Mouse (Mus musculus) spleen, adult 2 months (tissue): ENCODE data around the gene Nfia. TPM values are rescaled to one million over a fixed set of nuclear protein-coding genes. Genes with fewer than 3 reads are reported as not detected.
A peak's percentile ranks its signal among the peaks of the same experiment; 100 is the strongest.

Experiments
- DNase-seq, 2 experiments: peaks; one replicate each; pipeline versions ENCODE4 v3.0.0 to v3.0.0-alpha.2; 2012 to 2021; ENCODE audit warnings: low spot score in 2 of 2, low read depth in 1 of 2
- H3K27ac ChIP-seq: fragments of 200-500 bp; 2 replicates; pipeline ENCODE4 v1.5.1; 2012; ENCODE audit warnings: low read length, inconsistent platforms; ENCODE audit not compliant: insufficient read depth
- H3K27me3 ChIP-seq: fragments of 200-500 bp; 2 replicates; pipeline ENCODE4 v1.6.1; 2012; ENCODE audit warnings: mild to moderate bottlenecking, moderate library complexity, low read length, inconsistent platforms; ENCODE audit not compliant: control insufficient read depth, insufficient read depth
- H3K36me3 ChIP-seq: fragments of 200-500 bp; 2 replicates; pipeline ENCODE4 v1.6.1; 2012; ENCODE audit warnings: mild to moderate bottlenecking, low read length, inconsistent platforms; ENCODE audit not compliant: control insufficient read depth, insufficient read depth
- H3K4me1 ChIP-seq: fragments of 200-500 bp; 2 replicates; pipeline ENCODE4 v1.6.1; 2011; ENCODE audit warnings: inconsistent platforms; ENCODE audit not compliant: control insufficient read depth, insufficient read depth, insufficient read length
- H3K4me3 ChIP-seq: fragments of 200-500 bp; 2 replicates; pipeline ENCODE4 v1.5.1; 2011; ENCODE audit warnings: mild to moderate bottlenecking, inconsistent platforms; ENCODE audit not compliant: insufficient read depth, insufficient read length; ENCODE audit errors: extremely low read depth
- CTCF ChIP-seq: fragments of 200-500 bp; IDR thresholded peaks from 2 replicates; pipeline ENCODE4 v1.5.1; 2011; ENCODE audit warnings: mild to moderate bottlenecking, inconsistent platforms; ENCODE audit not compliant: insufficient read depth, insufficient read length, insufficient replicate concordance; ENCODE audit errors: extremely low read depth
- POLR2A ChIP-seq: fragments of 200-500 bp; IDR thresholded peaks from 2 replicates; pipeline ENCODE4 v1.6.1; 2011; ENCODE audit warnings: low read depth, low read length, inconsistent platforms
- WGBS: fragments of 180-500 bp; shearing (Covaris S2); methylation state at CpG from one replicate; pipeline ENCODE4 v1.1.7; 2018; 5-methylcytosine and 5-hydroxymethylcytosine counted together
- polyA plus RNA-seq: library from polyadenylated mRNA; depleted of rRNA; stranded (reverse); fragments of >200 nt; gene quantifications from 2 replicates; pipeline ENCODE4 v1.2.3, GENCODE M21; 2012

The Nfia gene
- polyA plus RNA-seq, 1 experiment: 10.3 TPM

DNA sequence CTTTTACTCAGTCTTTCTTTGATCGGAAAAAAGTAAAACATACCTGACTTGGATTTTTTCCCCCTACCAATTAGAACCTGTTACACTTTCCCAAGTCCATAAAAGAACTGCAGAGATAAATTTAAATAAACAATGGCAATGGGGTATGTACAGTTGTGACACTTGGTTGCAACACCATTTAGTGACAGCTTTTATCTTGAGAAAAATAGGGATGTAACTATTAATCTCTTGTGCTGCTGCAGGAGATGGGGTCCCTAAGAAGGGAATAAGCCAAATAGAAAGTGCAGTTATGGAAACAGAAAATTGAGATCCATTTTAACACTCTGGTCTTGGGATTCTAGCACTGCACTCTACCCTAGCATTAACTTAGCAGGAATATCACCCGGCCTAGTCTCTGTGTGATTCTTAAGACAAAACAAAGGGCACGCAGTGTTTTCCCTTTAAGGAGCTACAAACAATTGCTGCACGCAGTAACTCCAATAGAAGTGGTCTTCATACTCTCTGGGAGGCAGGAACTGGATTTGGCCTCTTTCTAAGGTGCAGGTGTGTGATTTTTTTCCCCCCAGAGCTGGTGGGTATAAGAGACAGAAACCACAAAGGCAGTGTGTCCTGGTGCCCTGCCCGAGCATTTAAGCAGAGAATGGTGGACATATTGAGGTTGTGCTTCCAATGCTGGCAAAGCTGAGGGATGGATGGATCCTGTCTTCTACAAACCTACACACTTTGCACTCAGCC, 20.1 kb upstream of the Nfia start:
- Histone ChIP-seq H3K27me3 (no peaks in the 10 kb centered on the region), H3K27ac (no peak overlapping the region), H3K4me1 (no peaks in the 10 kb centered on the region), H3K36me3 (no peaks in the 10 kb centered on the region), H3K4me3 (peak overlapping the region; percentile 59; the same call in 1 of the 2 replicates)
- 47% methylated on average over 5 of the region's 5 CpGs for WGBS
- TF ChIP-seq CTCF: no peak
- TF ChIP-seq POLR2A: no peak
- no peak for DNase-seq

DNA sequence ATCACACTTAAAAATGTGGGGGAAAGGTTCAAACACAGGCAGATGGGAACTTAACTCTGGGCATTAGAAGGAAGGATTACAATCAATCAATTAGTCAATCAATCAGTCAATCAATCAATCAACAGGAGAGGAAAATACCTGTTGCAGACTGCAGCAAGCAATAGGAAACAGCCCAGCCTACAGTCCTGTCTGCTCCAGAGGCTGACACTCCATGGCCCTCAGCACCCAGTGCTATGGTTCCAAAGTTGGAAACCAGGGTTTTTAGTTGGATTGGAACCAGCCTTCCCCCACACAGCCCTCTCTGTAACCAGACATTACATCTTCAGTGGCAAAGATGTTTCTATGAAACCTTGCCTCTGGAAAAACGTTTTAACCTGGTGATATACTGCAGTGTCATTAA, 19.0 kb upstream of the Nfia start:
- WGBS: 65% methylated on average over 1 of the region's 1 CpGs
- Histone ChIP-seq H3K27ac (no peak overlapping the region), H3K4me3 (no peak overlapping the region), H3K4me1 (no peaks in the 10 kb centered on the region), H3K27me3 (peaks cover 2% of the 10 kb centered on the region; the same call in 1 of the 2 replicates), H3K36me3 (no peaks in the 10 kb centered on the region)
- DNase-seq: no peak
- TF ChIP-seq POLR2A: no peak
- no peak for TF ChIP-seq CTCF

DNA sequence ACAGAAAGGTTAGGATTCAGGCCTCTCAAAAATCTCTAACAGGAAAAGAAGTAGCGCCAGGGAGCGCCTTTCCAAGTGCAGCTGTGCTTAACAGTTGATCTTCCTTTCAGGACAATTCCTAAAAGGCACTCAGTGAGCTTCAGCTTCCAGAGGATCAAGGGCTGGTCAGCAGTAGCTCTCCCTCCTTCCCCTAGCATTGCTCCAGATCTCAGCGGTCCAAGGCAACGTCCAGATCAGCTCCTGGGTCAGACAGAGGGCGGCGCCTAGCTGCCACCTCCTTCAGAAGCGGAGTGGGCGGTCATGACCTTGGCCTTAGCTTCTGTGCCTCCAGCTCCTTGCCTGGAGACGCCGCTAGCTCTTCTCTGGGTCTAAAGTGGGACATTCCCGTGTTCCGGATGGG, 18.3 kb upstream of the Nfia start:
- no peak for DNase-seq
- Histone ChIP-seq H3K27me3 (peaks cover 2% of the 10 kb centered on the region; the same call in 1 of the 2 replicates), H3K36me3 (no peaks in the 10 kb centered on the region), H3K27ac (peak overlapping the region; percentile 19; the same call in 1 of the 2 replicates), H3K4me3 (no peak overlapping the region), H3K4me1 (no peaks in the 10 kb centered on the region)
- WGBS: 84% methylated on average over 12 of the region's 12 CpGs
- TF ChIP-seq CTCF (no peak), POLR2A (no peak)

- Histone ChIP-seq H3K4me1 (no peaks in the 10 kb centered on the region), H3K4me3 (peak overlapping the region; percentile 66), H3K27ac (peak overlapping the region; percentile 34; the same call in 1 of the 2 replicates), H3K36me3 (no peaks in the 10 kb centered on the region), H3K27me3 (peaks cover 2% of the 10 kb centered on the region; the same call in 1 of the 2 replicates)
- TF ChIP-seq CTCF (no peak), POLR2A (no peak)
- WGBS: under 1% methylated on average over 38 of the region's 38 CpGs
- DNase-seq: no peak
These were observed 15.1 kb upstream of the Nfia start for GRCm38 (mm10) chr4:97757207-97757977.

- 5% methylated on average over 14 of the region's 14 CpGs for WGBS
- TF ChIP-seq POLR2A (no peak), CTCF (no peak)
- peak overlapping the region; percentile 66 for H3K4me3 ChIP-seq
- no peaks in the 10 kb centered on the region for H3K36me3 ChIP-seq
- no peak overlapping the region for H3K27ac ChIP-seq
- no peak for DNase-seq
- no peaks in the 10 kb centered on the region for H3K4me1 ChIP-seq
- peaks cover 2% of the 10 kb centered on the region; the same call in 1 of the 2 replicates for H3K27me3 ChIP-seq
These were observed 14.5 kb upstream of the Nfia start for GRCm38 (mm10) chr4:97757978-97758461.

DNA sequence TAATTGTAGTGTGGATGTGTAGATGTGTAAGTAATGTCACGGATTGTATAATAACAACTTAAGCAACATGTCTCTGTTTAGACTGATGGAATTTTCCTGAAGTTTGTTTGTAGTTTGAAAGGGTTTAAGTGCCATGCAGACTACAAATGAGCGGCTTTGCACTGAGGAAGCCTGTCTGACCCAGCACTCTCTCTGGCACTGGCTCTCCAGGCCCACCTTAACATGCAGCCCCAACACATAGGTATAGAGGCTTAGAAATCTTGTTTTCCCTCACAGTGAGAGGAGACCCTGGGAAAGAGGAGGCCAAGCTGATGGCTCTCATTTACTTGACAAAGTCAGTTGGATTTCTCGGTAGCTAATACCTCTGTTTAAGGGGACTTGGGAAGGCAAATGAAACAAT, 13.9 kb upstream of the Nfia start:
- Histone ChIP-seq H3K4me1 (no peaks in the 10 kb centered on the region), H3K36me3 (no peaks in the 10 kb centered on the region), H3K27ac (no peak overlapping the region), H3K27me3 (peaks cover 2% of the 10 kb centered on the region; the same call in 1 of the 2 replicates), H3K4me3 (no peak overlapping the region)
- TF ChIP-seq POLR2A: no peak
- TF ChIP-seq CTCF: no peak
- WGBS: 91% methylated on average over 3 of the region's 3 CpGs
- no peak for DNase-seq
